Mouse (Mus musculus): Measurements from ENCODE around the gene Gm14137.

GRCm38 (mm10) chr2:119208344-119209175 lies 34.3 kb downstream of the Gm14137 start, which contains the start of the genes Zfyve19 and Dnajc17:
- no peak for TF ChIP-seq CTCF (IDR thresholded peaks at IDR 0.05)
- TF ChIP-seq EP300 (IDR thresholded peaks at IDR 0.05) = no peak

Measured in lung, postnatal 0 days (tissue).